Mouse (Mus musculus): ENCODE measurements around the gene Tlr5.

DNA sequence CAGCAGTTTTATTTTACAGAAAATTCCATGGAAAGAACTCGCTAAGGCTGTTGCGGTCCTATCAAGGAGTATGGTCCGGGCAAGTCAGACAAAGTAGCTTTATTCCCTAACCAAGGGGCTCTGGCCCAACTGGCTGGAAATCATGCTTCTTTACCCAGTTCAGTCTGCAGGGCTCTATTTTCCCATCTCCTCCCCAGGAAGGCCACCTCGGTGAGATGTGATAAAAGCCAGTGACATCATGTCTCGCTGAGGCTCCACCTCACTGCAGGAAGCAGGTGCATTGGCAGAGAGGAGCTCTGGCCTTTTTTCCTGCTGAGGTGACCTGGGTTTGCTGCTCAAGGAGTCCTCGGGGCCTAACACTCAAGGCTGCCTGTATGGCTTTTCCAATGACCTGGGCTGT, 26.1 kb downstream of the Tlr5 start:
- TF ChIP-seq CTCF (IDR thresholded peaks at IDR 0.05; ENCODE audit: low read depth) = no peak
- no peak for TF ChIP-seq EP300 (IDR thresholded peaks at IDR 0.05; ENCODE audit: low read depth)
